Mouse (Mus musculus): ENCODE measurements around the gene Nes. TPM values are rescaled to one million over a fixed set of nuclear protein-coding genes. Genes with fewer than 3 reads are reported as not detected.

The Nes gene
- polyA plus RNA-seq (2015; fragmentation: Nextera tagmentation; extraction: Ambion mirVana), result 17.0 and 20.0 TPM in 2 replicates

DNA sequence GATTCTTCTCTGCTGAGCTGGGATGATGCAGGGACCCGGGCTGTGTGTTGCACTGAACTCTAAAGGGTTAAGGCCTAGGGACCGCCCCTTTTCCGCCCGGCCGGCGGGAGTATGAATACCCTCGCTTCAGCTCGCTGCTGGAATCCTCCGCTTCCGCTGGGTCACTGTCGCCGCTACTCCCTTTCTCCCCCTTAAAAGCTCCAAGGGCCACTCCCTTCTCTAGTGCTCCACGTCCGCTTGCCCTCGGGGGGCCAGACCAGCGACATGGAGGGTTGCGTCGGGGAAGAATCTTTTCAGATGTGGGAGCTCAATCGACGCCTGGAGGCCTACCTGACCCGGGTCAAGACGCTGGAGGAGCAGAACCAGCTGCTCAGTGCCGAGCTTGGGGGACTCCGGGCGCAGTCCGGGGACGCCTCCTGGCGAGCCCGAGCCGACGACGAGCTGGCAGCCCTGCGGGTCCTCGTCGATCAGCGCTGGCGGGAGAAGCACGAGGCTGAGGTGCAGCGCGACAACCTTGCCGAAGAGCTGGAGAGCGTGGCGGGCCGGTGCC is at the start of gene Nes:
Nes (plus strand) TSS at position 140 of the 550 bp plus-strand sequence.
- Histone ChIP-seq H3K4me2 (replicated peaks) (peak within 1 kb of the TSS; percentile 96), H3K9ac (peak within 1 kb of the TSS; percentile 68), H3K4me1 (replicated peaks) (peaks cover 47% of the 10 kb centered on the region), H3K9me3 (no peaks in the 10 kb centered on the region), H3K27ac (peak within 1 kb of the TSS; percentile 73), H3K27me3 (replicated peaks) (peaks cover 13% of the 10 kb centered on the region), H3K4me3 (replicated peaks) (peak within 1 kb of the TSS; percentile 64), H3K36me3 (no peaks in the 10 kb centered on the region)
- ATAC-seq, result peak; percentile 73
- under 1% methylated on average over 44 of the region's 44 CpGs for WGBS

DNA sequence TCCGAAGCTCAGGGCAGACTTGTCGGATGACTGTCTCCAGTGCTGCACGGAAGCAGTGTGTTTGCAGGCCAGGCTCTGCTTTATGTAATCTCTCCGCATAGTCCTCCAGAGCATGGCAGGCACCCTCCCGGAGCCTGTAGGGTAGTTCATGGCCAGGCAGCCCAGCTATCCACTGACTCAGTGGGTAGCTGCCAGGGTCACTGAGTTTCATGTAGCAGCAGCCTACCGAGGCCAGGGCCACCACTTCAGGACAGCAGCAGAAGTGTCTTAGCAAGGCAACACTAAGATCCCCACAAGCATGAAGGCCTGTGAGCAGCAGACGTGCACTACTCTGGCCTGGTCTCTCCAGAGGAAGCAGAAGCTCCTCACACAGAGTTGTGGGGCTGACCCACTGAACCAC is 45.9 kb upstream of the Nes start:
- H3K4me1 ChIP-seq (replicated peaks), result peaks cover 15% of the 10 kb centered on the region
- no peak for ATAC-seq
- H3K27ac ChIP-seq, result no peak overlapping the region
- no peak overlapping the region for H3K9ac ChIP-seq
- H3K27me3 ChIP-seq (replicated peaks), result no peaks in the 10 kb centered on the region
- peaks cover 45% of the 10 kb centered on the region for H3K36me3 ChIP-seq
- WGBS, result 82% methylated on average over 7 of the region's 7 CpGs
- H3K4me2 ChIP-seq (replicated peaks), result no peak overlapping the region
- no peaks in the 10 kb centered on the region for H3K9me3 ChIP-seq
- no peak overlapping the region for H3K4me3 ChIP-seq (replicated peaks)

- no peak overlapping the region for H3K9ac ChIP-seq
These were observed 43.4 kb upstream of the Nes start for GRCm38 (mm10) chr3:87927452-87927851.

DNA sequence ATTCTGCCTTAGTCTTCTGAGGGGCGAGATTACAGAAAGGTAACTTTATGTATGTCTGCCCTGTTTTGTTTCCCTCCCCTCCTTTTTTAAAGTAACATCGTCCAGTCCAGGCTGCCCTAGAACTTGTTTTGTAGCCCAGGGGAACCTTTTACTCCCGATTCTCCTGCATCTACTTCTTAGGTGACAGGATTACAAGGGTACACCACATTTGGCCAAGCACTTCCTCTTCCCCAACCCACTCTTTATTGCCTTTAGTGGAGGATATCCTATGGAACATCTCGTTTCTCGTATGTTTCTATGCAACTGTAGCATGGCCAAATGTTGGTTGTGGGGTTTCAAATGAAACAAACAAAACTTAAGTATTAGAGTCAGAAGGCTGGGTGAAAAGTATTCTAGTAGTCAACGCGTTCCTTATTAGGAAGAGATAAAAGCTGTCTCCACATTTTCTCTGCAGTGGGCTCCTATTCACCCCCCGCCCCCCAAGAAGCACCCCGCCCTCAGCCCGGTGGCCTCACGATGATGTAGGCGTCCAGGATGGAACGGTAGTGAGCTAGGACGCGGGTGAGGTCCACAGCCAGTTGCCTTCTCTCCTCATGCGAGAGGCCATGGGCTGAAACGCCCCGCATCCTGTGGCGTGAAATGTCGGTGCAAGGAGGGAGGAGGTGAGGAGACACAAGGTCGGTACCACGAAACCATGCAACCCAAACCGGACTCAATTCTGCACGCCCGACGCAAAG is 41.4 kb upstream of the Nes start:
- 6% methylated on average over 26 of the region's 26 CpGs for WGBS
- peak overlapping the region; percentile 76 for H3K4me2 ChIP-seq (replicated peaks)
- H3K4me3 ChIP-seq (replicated peaks), result peak overlapping the region; percentile 83
- peak overlapping the region; percentile 96 for H3K9ac ChIP-seq
- H3K4me1 ChIP-seq (replicated peaks), result peaks cover 29% of the 10 kb centered on the region
- ATAC-seq, result peak; percentile 60
- H3K9me3 ChIP-seq, result no peaks in the 10 kb centered on the region
- peak overlapping the region; percentile 84 for H3K27ac ChIP-seq
- no peaks in the 10 kb centered on the region for H3K27me3 ChIP-seq (replicated peaks)
- H3K36me3 ChIP-seq, result peaks cover 33% of the 10 kb centered on the region

More at GRCm38 (mm10) chr3:87927452-87927851, 43.4 kb upstream of the Nes start:
- Histone ChIP-seq H3K4me2 (replicated peaks) (no peak overlapping the region), H3K9me3 (no peaks in the 10 kb centered on the region), H3K4me3 (replicated peaks) (no peak overlapping the region), H3K4me1 (replicated peaks) (peaks cover 21% of the 10 kb centered on the region), H3K36me3 (peaks cover 47% of the 10 kb centered on the region), H3K27ac (no peak overlapping the region), H3K27me3 (replicated peaks) (no peaks in the 10 kb centered on the region)
- WGBS, result 95% methylated on average over 5 of the region's 5 CpGs
- ATAC-seq, result no peak

DNA sequence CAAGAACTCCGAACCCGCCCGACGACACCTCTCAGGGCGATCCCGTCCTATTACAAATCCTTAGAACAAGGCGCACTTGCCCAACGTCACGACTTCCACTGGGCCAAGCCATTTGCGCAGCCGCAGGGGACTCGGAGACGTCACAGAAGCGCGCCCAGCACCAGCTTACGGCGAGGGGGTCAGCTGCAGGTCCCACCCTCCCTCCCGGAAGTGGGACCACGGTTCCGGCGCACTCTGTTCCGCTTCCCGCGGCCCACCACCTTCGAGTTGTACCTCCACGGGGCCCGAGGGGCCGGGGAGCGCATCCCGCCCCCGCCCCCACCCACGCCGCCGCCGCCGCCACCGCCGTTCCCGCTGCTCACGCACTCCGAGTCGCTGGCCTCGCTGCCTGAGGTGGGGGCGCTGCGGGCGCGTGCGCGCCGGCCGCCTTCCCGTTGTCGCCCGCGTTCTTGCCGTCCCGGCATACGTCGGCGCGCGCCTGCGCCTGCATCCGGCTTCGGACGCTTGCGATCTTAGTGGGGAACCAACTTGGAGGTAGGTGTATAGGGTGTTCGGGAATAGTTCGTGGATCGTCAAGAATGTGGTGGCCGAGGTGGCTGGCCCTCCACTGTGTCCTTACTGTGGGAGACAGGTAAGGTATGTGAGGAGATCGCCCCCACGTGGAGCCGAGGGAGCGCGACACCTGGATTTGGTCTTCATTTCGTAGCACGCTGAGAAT is 40.6 kb upstream of the Nes start, which contains the start of the genes Isg20l2 and Rrnad1:
Isg20l2 (plus strand) TSS at position 237 of the 718 bp plus-strand sequence.
Rrnad1 (minus strand) TSS at position 640 of the 718 bp plus-strand sequence.
- Histone ChIP-seq H3K36me3 (peaks cover 30% of the 10 kb centered on the region), H3K4me3 (replicated peaks) (peak within 1 kb of the TSS; percentile 83), H3K27ac (peak within 1 kb of the TSS; percentile 84), H3K4me1 (replicated peaks) (peaks cover 32% of the 10 kb centered on the region), H3K27me3 (replicated peaks) (no peaks in the 10 kb centered on the region), H3K4me2 (replicated peaks) (peak within 1 kb of the TSS; percentile 76), H3K9me3 (no peaks in the 10 kb centered on the region), H3K9ac (peak within 1 kb of the TSS; percentile 96)
- under 1% methylated on average over 77 of the region's 78 CpGs for WGBS
- ATAC-seq, result peak; percentile 99

DNA sequence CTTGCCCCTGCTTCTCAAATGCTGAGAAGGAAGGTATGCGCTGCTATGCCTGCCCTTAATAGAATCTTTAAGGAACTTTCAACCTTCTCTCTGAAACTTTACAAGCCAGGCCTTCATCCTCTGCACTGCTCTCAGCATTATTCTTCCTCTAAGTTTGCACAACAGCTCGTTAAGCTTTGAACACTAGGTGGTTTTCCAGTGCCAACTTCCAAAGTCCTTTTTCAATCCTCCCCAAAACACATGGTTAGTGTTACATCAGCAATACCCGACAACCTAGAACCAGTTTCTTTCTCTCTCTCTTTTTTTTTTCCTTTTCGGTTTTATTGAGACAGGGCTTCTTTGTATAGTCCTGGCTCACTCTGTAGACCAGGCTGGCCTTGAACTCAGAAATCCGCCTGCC is 36.9 kb upstream of the Nes start:
- ATAC-seq, result no peak
- no peaks in the 10 kb centered on the region for H3K27me3 ChIP-seq (replicated peaks)
- H3K4me1 ChIP-seq (replicated peaks), result peaks cover 36% of the 10 kb centered on the region
- no peaks in the 10 kb centered on the region for H3K9me3 ChIP-seq
- 83% methylated on average over 5 of the region's 5 CpGs for WGBS
- H3K9ac ChIP-seq, result no peak overlapping the region
- no peak overlapping the region for H3K4me3 ChIP-seq (replicated peaks)
- H3K4me2 ChIP-seq (replicated peaks), result no peak overlapping the region
- no peak overlapping the region for H3K27ac ChIP-seq
- peaks cover 26% of the 10 kb centered on the region for H3K36me3 ChIP-seq

GRCm38 (mm10) chr3:87934501-87934900 is 36.4 kb upstream of the Nes start:
- H3K36me3 ChIP-seq, result peaks cover 29% of the 10 kb centered on the region
- no peak overlapping the region for H3K4me2 ChIP-seq (replicated peaks)
- no peaks in the 10 kb centered on the region for H3K27me3 ChIP-seq (replicated peaks)
- WGBS, result 62% methylated on average over 4 of the region's 4 CpGs
- ATAC-seq, result no peak
- H3K4me3 ChIP-seq (replicated peaks), result no peak overlapping the region
- peaks cover 33% of the 10 kb centered on the region for H3K4me1 ChIP-seq (replicated peaks)
- H3K27ac ChIP-seq, result no peak overlapping the region
- no peaks in the 10 kb centered on the region for H3K9me3 ChIP-seq
- H3K9ac ChIP-seq, result no peak overlapping the region

- H3K4me3 ChIP-seq (replicated peaks), result no peak overlapping the region
- H3K36me3 ChIP-seq, result peaks cover 32% of the 10 kb centered on the region
- H3K27me3 ChIP-seq (replicated peaks), result no peaks in the 10 kb centered on the region
- peaks cover 33% of the 10 kb centered on the region for H3K4me1 ChIP-seq (replicated peaks)
- no peak for ATAC-seq
- H3K9ac ChIP-seq, result no peak overlapping the region
- no peaks in the 10 kb centered on the region for H3K9me3 ChIP-seq
- H3K4me2 ChIP-seq (replicated peaks), result no peak overlapping the region
- WGBS, result 76% methylated on average over 4 of the region's 4 CpGs
- H3K27ac ChIP-seq, result no peak overlapping the region
These were observed 35.7 kb upstream of the Nes start for GRCm38 (mm10) chr3:87935201-87935600.

- Histone ChIP-seq H3K4me3 (replicated peaks) (no peak overlapping the region), H3K4me2 (replicated peaks) (no peak overlapping the region), H3K4me1 (replicated peaks) (peaks cover 33% of the 10 kb centered on the region), H3K9me3 (no peaks in the 10 kb centered on the region), H3K9ac (no peak overlapping the region), H3K27me3 (replicated peaks) (no peaks in the 10 kb centered on the region), H3K27ac (no peak overlapping the region), H3K36me3 (peaks cover 35% of the 10 kb centered on the region)
- WGBS, result 96% methylated on average over 2 of the region's 2 CpGs
- ATAC-seq, result peak; percentile 44
These were observed 35.1 kb upstream of the Nes start for GRCm38 (mm10) chr3:87935776-87936175.

GRCm38 (mm10) chr3:87940611-87941010 is 30.3 kb upstream of the Nes start:
- no peak for ATAC-seq
- Histone ChIP-seq H3K4me1 (replicated peaks) (peaks cover 7% of the 10 kb centered on the region), H3K36me3 (peaks cover 38% of the 10 kb centered on the region), H3K27me3 (replicated peaks) (no peaks in the 10 kb centered on the region), H3K9ac (no peak overlapping the region), H3K9me3 (no peaks in the 10 kb centered on the region), H3K4me3 (replicated peaks) (no peak overlapping the region), H3K4me2 (replicated peaks) (no peak overlapping the region), H3K27ac (no peak overlapping the region)
- 67% methylated on average over 5 of the region's 5 CpGs for WGBS

GRCm38 (mm10) chr3:87942471-87942870 is 28.4 kb upstream of the Nes start:
- ATAC-seq, result no peak
- Histone ChIP-seq H3K4me1 (replicated peaks) (peaks cover 7% of the 10 kb centered on the region), H3K27ac (no peak overlapping the region), H3K27me3 (replicated peaks) (peaks cover 5% of the 10 kb centered on the region), H3K9ac (no peak overlapping the region), H3K36me3 (peaks cover 38% of the 10 kb centered on the region), H3K4me2 (replicated peaks) (no peak overlapping the region), H3K4me3 (replicated peaks) (no peak overlapping the region), H3K9me3 (no peaks in the 10 kb centered on the region)
- 91% methylated on average over 2 of the region's 2 CpGs for WGBS

GRCm38 (mm10) chr3:87943586-87943985 is 27.3 kb upstream of the Nes start:
- H3K36me3 ChIP-seq, result peaks cover 31% of the 10 kb centered on the region
- H3K4me2 ChIP-seq (replicated peaks), result no peak overlapping the region
- 79% methylated on average over 7 of the region's 7 CpGs for WGBS
- ATAC-seq, result no peak
- H3K9me3 ChIP-seq, result no peaks in the 10 kb centered on the region
- no peak overlapping the region for H3K27ac ChIP-seq
- no peak overlapping the region for H3K4me3 ChIP-seq (replicated peaks)
- H3K27me3 ChIP-seq (replicated peaks), result peaks cover 16% of the 10 kb centered on the region
- H3K4me1 ChIP-seq (replicated peaks), result peaks cover 18% of the 10 kb centered on the region
- no peak overlapping the region for H3K9ac ChIP-seq
